Mouse (Mus musculus) erythroblast, embryonic 14.5 days (primary cell): Measurements from ENCODE around the gene Hoxd13. TPM values are rescaled to one million over a fixed set of nuclear protein-coding genes. Genes with fewer than 3 reads are reported as not detected.

Experiments used
- H3K27me3 ChIP-seq: 2 replicates; pipeline ENCODE4 v1.6.1; 2012; ENCODE audit warnings: inconsistent platforms; ENCODE audit not compliant: control insufficient read depth
- H3K36me3 ChIP-seq: 2 replicates; pipeline ENCODE4 v1.6.1; 2012; ENCODE audit warnings: mild to moderate bottlenecking, inconsistent platforms; ENCODE audit not compliant: control insufficient read depth
- H3K4me1 ChIP-seq: 2 replicates; pipeline ENCODE4 v1.6.1; 2012; ENCODE audit warnings: inconsistent platforms; ENCODE audit not compliant: control insufficient read depth
- H3K4me3 ChIP-seq: replicated peaks from 2 replicates; pipeline ENCODE3; 2012; ENCODE audit warnings: moderate library complexity, mild to moderate bottlenecking, inconsistent platforms
- H3K9me3 ChIP-seq: 2 replicates; pipeline ENCODE4 v1.6.1; 2012; ENCODE audit warnings: low read length, inconsistent platforms, mixed read lengths; ENCODE audit not compliant: control insufficient read depth
- GATA1 ChIP-seq: IDR thresholded peaks from 2 replicates; pipeline ENCODE4 v1.6.1; 2012; ENCODE audit warnings: low read length, inconsistent platforms, mixed read lengths
- TAL1 ChIP-seq: IDR thresholded peaks from 3 replicates; pipeline ENCODE4 v1.6.1; 2012; ENCODE audit warnings: low read length, inconsistent platforms, mixed read lengths
- polyA plus RNA-seq: library from polyadenylated mRNA; stranded (reverse); fragments of >175 nt; gene quantifications from 2 replicates; pipeline ENCODE4 v1.2.3, GENCODE M21; 2012

The Hoxd13 gene
- polyA plus RNA-seq, 1 experiment, result not detected

DNA sequence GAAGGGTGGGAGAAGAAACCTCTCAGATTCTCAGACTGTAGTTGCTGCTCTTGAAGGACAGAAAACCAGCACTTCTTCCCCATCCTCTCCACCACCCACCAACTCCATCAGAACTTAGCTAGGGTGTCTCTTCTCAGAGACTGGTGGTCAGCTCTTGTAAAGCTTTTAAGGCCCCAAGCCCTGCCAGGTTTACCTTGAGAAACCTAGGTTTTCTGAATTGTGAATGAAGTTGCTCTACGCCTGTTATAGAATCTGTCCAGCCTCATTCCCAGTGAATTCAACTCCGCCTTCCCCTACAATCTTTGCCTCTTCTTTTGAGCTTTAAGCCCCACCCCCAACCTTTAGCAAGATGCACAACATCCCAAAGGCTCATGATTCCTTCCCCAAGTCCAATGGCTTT, 9.0 kb downstream of the Hoxd13 start:
- Histone ChIP-seq H3K4me1 (no peaks in the 10 kb centered on the region), H3K4me3 (no peak overlapping the region), H3K27me3 (peaks cover 100% of the 10 kb centered on the region), H3K36me3 (no peaks in the 10 kb centered on the region), H3K9me3 (no peaks in the 10 kb centered on the region; the same call in 1 of the 2 replicates)
- TF ChIP-seq GATA1, result no peak
- TF ChIP-seq TAL1, result no peak

DNA sequence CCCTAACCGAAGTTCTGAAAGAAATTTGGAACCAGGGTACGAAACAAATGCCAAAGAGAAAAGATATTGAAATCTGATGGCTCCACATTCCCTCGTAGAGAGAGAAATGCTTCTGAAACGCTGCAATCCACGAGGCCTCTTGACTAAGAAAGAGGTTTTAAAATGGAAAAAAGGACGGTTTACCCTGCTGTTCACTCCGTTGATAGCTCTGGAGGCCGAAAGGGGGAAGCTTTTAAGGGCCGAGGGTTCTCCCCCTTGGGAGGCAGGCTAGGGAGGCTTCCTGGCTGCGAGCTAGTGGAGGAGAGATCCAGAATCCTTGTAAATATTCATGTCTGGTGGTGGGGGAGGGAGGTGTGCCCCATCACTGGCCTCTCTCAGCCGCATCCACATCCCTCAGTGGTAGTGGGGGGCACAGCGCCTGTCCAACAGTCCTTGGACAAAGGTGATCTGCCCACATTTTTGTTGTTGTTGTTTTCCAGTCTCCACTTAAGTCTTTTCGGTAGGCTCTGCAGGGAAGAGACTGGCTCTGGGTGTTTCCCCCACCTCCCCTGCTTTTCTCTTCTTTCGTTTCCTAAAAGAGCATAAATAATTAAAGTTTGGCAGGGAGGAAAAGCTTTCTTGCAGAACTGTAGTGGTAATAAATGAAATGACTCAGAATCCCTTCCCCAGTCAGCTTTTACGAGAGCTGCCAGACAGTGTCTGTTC, 10.9 kb downstream of the Hoxd13 start, which contains the start of gene Hoxd11:
Gene Hoxd11 (plus strand): TSS at position 667 of the 705 bp plus-strand sequence.
- Histone ChIP-seq H3K36me3 (no peaks in the 10 kb centered on the region), H3K27me3 (peaks cover 100% of the 10 kb centered on the region), H3K4me3 (no peak within 1 kb of the TSS), H3K4me1 (no peaks in the 10 kb centered on the region), H3K9me3 (peaks cover 2% of the 10 kb centered on the region; the same call in 1 of the 2 replicates)
- TF ChIP-seq GATA1 (no peak), TAL1 (no peak)

DNA sequence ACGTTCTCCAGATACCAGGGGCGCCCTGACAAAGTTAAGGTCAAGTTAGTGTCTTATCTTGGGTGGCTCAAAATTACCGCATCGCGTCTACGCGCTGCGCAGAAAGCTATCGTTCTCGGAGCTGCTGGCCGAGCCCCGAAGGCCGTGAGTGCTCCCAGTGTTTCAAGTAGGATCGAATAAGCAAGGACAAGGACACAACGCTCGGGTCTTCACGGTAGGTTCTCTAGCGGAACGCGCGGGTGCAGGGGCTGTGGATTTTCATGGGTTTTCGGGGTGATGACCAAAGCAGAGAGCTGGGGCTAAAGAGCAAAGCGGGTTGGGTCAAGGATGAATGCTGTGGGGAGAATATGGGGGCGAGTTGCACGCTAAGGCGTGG, 11.5 kb downstream of the Hoxd13 start:
- H3K36me3 ChIP-seq, result no peaks in the 10 kb centered on the region
- H3K4me3 ChIP-seq, result no peak overlapping the region
- TF ChIP-seq GATA1, result no peak
- TF ChIP-seq TAL1, result no peak
- no peaks in the 10 kb centered on the region for H3K4me1 ChIP-seq
- H3K9me3 ChIP-seq, result peaks cover 2% of the 10 kb centered on the region; the same call in 1 of the 2 replicates
- H3K27me3 ChIP-seq, result peaks cover 100% of the 10 kb centered on the region

- no peak overlapping the region for H3K4me3 ChIP-seq
- H3K9me3 ChIP-seq, result peaks cover 2% of the 10 kb centered on the region; the same call in 1 of the 2 replicates
- H3K27me3 ChIP-seq, result peaks cover 100% of the 10 kb centered on the region
- TF ChIP-seq GATA1, result no peak
- TF ChIP-seq TAL1, result no peak
- no peaks in the 10 kb centered on the region for H3K36me3 ChIP-seq
- H3K4me1 ChIP-seq, result no peaks in the 10 kb centered on the region
These were observed 11.9 kb downstream of the Hoxd13 start for GRCm38 (mm10) chr2:74679980-74680379.

- H3K27me3 ChIP-seq, result peaks cover 100% of the 10 kb centered on the region
- TF ChIP-seq GATA1, result no peak
- TF ChIP-seq TAL1, result no peak
- H3K4me3 ChIP-seq, result no peak overlapping the region
- H3K9me3 ChIP-seq, result peaks cover 2% of the 10 kb centered on the region; the same call in 1 of the 2 replicates
- H3K36me3 ChIP-seq, result no peaks in the 10 kb centered on the region
- H3K4me1 ChIP-seq, result no peaks in the 10 kb centered on the region
These were observed 12.7 kb downstream of the Hoxd13 start for GRCm38 (mm10) chr2:74680561-74681398.

DNA sequence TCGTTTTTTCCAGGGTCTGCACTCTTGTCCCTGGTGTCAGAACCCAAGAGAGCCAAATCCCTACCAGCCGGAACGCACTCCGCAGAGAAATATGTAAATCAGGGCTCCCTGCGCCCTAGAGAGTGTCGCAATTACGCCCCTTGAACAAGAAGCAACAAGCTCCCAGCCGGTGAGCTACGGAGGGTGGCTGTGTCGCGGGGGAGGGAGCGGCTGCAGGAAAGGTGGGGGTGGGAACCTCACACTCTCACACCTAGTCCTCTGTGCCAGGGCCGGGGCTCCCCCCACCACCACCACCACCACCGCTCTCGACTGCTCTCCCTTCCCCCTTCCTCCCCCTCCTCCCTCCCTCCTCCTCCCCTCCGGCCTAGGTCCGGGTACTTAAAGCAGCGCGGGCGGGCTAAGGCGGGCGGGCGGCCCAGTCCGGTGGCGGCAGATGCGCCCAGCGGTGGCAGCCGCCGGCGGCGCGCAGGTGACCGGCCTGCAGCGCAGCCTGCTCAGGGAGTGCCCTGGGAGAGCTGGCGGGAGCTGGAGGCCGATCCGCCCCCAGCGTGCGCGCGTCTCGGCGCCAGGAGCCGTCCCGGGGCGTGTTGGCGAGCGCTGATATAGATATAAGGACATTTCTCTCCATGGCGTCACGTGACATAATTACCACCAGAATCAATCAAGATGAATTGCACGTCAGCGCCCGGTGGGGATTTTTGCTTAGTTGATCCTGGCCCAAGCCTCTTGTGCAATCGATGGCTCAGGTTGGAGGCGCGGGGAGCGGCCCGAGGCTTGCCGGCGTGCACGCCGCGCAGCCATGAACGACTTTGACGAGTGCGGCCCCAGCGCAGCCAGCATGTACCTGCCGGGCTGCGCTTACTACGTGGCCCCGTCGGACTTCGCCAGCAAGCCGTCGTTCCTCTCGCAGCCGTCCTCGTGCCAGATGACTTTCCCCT, 13.8 kb downstream of the Hoxd13 start:
- Histone ChIP-seq H3K4me1 (no peaks in the 10 kb centered on the region), H3K9me3 (peaks cover 2% of the 10 kb centered on the region; the same call in 1 of the 2 replicates), H3K36me3 (no peaks in the 10 kb centered on the region), H3K4me3 (no peak overlapping the region), H3K27me3 (peaks cover 100% of the 10 kb centered on the region)
- TF ChIP-seq TAL1, result no peak
- TF ChIP-seq GATA1, result no peak

DNA sequence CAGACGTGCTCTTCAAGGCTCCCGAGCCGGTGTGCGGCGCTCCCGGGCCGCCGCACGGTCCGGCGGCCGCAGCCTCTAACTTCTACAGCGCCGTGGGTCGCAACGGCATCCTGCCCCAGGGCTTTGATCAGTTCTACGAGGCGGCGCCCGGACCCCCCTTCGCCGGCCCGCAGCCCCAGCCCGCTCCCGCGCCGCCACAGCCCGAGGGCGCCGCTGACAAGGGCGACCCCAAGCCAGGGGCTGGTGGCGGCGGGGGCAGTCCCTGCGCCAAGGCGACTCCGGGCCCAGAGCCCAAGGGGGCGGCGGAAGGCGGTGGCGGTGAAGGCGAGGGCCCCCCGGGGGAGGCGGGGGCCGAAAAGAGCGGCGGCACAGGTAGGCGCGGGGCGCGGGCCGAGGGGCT, 14.7 kb downstream of the Hoxd13 start:
- TF ChIP-seq TAL1 (no peak), GATA1 (no peak)
- Histone ChIP-seq H3K4me3 (no peak overlapping the region), H3K9me3 (peaks cover 5% of the 10 kb centered on the region; the same call in 1 of the 2 replicates), H3K4me1 (no peaks in the 10 kb centered on the region), H3K36me3 (no peaks in the 10 kb centered on the region), H3K27me3 (peaks cover 100% of the 10 kb centered on the region)

DNA sequence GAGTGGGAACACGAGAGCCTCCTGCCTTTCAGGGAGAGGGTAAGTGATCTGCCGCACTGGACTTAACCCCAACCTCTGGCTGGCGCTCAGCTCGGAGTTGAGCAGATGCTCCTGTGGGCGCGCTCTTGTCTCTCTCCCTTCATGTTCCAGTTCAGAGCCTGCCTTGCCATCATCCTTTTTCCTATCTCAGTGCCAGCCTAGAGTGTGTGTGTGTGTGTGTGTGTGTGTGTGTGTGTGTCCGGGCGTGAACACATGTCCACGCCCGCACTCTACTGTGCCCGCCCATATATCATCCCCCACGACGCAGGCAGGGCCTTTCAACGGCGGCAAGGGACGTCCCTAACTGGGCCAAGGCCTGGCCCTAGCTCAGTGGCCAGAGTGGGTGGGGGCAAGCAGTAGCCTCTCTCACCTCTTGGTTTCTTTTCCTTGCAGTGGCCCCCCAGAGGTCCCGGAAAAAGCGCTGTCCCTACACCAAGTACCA, 15.4 kb downstream of the Hoxd13 start:
- no peak overlapping the region for H3K4me3 ChIP-seq
- TF ChIP-seq TAL1 (no peak), GATA1 (no peak)
- peaks cover 100% of the 10 kb centered on the region for H3K27me3 ChIP-seq
- H3K9me3 ChIP-seq, result peaks cover 6% of the 10 kb centered on the region; the same call in 1 of the 2 replicates
- H3K36me3 ChIP-seq, result no peaks in the 10 kb centered on the region
- H3K4me1 ChIP-seq, result no peaks in the 10 kb centered on the region

DNA sequence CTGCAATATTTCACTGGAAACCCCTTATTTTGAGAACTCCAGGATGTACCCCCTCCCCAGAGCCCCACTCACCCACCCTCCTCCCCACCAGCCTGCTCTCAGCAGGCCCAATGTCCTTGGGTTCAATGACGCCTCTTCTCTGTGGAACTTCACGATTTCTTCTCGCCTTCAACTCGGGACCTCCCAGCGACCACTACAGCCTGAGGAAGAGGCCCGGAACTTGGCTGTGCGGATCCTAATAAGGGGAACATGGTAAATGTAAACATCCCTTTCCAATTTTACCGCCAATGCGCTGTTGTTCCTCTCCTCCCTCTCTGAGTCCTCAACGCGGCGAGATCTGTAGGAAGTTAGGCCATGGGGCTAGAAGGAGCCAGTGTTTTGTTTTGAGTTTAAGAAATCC, 16.0 kb downstream of the Hoxd13 start:
- Histone ChIP-seq H3K4me1 (no peaks in the 10 kb centered on the region), H3K36me3 (no peaks in the 10 kb centered on the region), H3K27me3 (peaks cover 100% of the 10 kb centered on the region), H3K9me3 (peaks cover 6% of the 10 kb centered on the region; the same call in 1 of the 2 replicates), H3K4me3 (no peak overlapping the region)
- TF ChIP-seq TAL1 (no peak), GATA1 (no peak)
